Mouse (Mus musculus): ENCODE measurements around the gene Krt81. TPM values are rescaled to one million over a fixed set of nuclear protein-coding genes. Genes with fewer than 3 reads are reported as not detected.

The Krt81 gene
- total RNA-seq, 1 experiment from 2014 or later: not detected

Other genes with a start within 250 kb of the Krt81 start
- gene Grasp, start 239.6 kb downstream of the Krt81 start, total RNA-seq (2017): 0.81 and 0.98 TPM in 2 replicates
- gene Nr4a1, start 209.5 kb downstream of the Krt81 start, total RNA-seq (2017): 185 and 187 TPM in 2 replicates
- 61.0 and 68.8 TPM in 2 replicates for gene Atg101, start 179.5 kb downstream of the Krt81 start, total RNA-seq (2017)
- gene 6030408B16Rik, start 170.5 kb downstream of the Krt81 start, total RNA-seq (2017): 0.70 and 0.98 TPM in 2 replicates
- 31.7 and 34.7 TPM in 2 replicates for gene Krt80, start 93.6 kb downstream of the Krt81 start, total RNA-seq (2017)
- 8.6 and 9.6 TPM in 2 replicates for gene Krt7, start 52.7 kb downstream of the Krt81 start, total RNA-seq (2017)
- gene Krt87, start 24.9 kb downstream of the Krt81 start, total RNA-seq (2017): not detected in 2 replicates
- not detected in 2 replicates for gene Krt88, start 16.0 kb downstream of the Krt81 start, total RNA-seq (2017)
- gene Krt86, start 9.7 kb upstream of the Krt81 start, total RNA-seq (2017): 5.8 and 7.0 TPM in 2 replicates
- 0.37 and 1.9 TPM in 2 replicates for gene Krt83, start 27.8 kb upstream of the Krt81 start, total RNA-seq (2017)
- not detected in 2 replicates for gene Gm49425, start 53.5 kb upstream of the Krt81 start, total RNA-seq (2017)
- gene Krt84, start 69.1 kb upstream of the Krt81 start, total RNA-seq (2017): not detected in 2 replicates
- not detected in 2 replicates for gene Krt82, start 86.9 kb upstream of the Krt81 start, total RNA-seq (2017)
- gene Krt90, start 99.2 kb upstream of the Krt81 start, total RNA-seq (2017): not detected in 2 replicates
- 0.12 and 0.74 TPM in 2 replicates for gene Krt75, start 110.2 kb upstream of the Krt81 start, total RNA-seq (2017)
- not detected in 2 replicates for gene Gm5414, start 164.4 kb upstream of the Krt81 start, total RNA-seq (2017)
- not detected in 2 replicates for gene Gm5478, start 183.6 kb upstream of the Krt81 start, total RNA-seq (2017)
- gene Krt6b, start 216.5 kb upstream of the Krt81 start, total RNA-seq (2017): 3.9 and 4.5 TPM in 2 replicates
- gene Krt6a, start 230.6 kb upstream of the Krt81 start, total RNA-seq (2017): 1.1 and 1.3 TPM in 2 replicates
- gene Krt5, start 249.1 kb upstream of the Krt81 start, total RNA-seq (2017): 0.23 TPM in 1 of 2 replicates, not detected in the other